Mouse (Mus musculus): ENCODE results near the gene Gsdma2.

DNA sequence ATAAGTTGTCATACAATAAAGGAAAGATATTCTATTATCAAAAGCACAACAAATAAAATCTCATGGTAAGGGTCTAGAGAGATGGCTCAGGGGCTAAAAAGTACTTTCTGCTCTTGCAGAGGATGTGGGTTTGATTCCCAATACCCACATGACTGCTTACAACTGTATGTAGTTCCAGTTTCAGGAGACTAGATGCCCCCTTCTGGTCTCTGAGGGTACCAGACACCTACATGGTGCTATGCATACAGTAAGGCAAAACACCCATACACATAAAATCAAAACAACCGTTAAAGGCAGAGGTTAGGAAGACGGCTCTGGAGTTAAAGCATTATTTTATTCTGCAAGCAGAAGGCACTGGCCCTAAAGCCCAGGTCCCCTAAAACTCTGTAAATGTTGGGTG, 42.6 kb upstream of the Gsdma2 start:
- TF ChIP-seq CTCF (IDR thresholded peaks at IDR 0.05; ENCODE audit: insufficient read depth, low read depth, low read length) (no peak), POLR2A (IDR thresholded peaks at IDR 0.05; ENCODE audit: insufficient read depth, low read depth, low read length) (no peak)

Measured in olfactory bulb, adult 2 months (tissue).